Mouse (Mus musculus): ENCODE data around the gene Card10.
"Not testable (repeated sequence)": the region's sequence is repeated elsewhere in the genome, so short reads cannot be mapped to it uniquely, and the experiment has no call there.

Card10 gene

GRCm38 (mm10) chr15:78802776-78803391 is at the start of gene Card10:
Card10 (minus strand) TSS chr15:78803042.
- in situ Hi-C loops (cut with MboI, MseI), result no loop called here

- in situ Hi-C loops (cut with MboI, MseI), result loop anchor here in 1 of 2 experiments (10.0 kb wide), 1 partner anchor 987 kb away; no protein-coding TSS in a partner anchor
Measured at GRCm38 (mm10) chr15:78851505-78852153, 48.8 kb upstream of the Card10 start.

GRCm38 (mm10) chr15:78850944-78851343 is 48.1 kb upstream of the Card10 start:
- in situ Hi-C loops (cut with MboI, MseI), result loop anchor here in 1 of 2 experiments (10.0 kb wide), 1 partner anchor 986 kb away; no protein-coding TSS in a partner anchor

- in situ Hi-C loops (cut with MboI, MseI), result loop anchor here in 1 of 2 experiments (10.0 kb wide), 1 partner anchor 985 kb away; no protein-coding TSS in a partner anchor
Measured at GRCm38 (mm10) chr15:78850059-78850824, 47.4 kb upstream of the Card10 start.

GRCm38 (mm10) chr15:78849485-78849884 is 46.6 kb upstream of the Card10 start:
- in situ Hi-C loops (cut with MboI, MseI), result no loop called here

- in situ Hi-C loops (cut with MboI, MseI), result no loop called here
Measured at GRCm38 (mm10) chr15:78848467-78848866, 45.6 kb upstream of the Card10 start.

GRCm38 (mm10) chr15:78846805-78847204 is 44.0 kb upstream of the Card10 start:
- in situ Hi-C loops (cut with MboI, MseI), result not testable (repeated sequence)

- in situ Hi-C loops (cut with MboI, MseI), result no loop called here
Measured at GRCm38 (mm10) chr15:78846352-78846751, 43.5 kb upstream of the Card10 start.

GRCm38 (mm10) chr15:78845867-78846266 is 43.0 kb upstream of the Card10 start:
- in situ Hi-C loops (cut with MboI, MseI), result no loop called here

GRCm38 (mm10) chr15:78845321-78845720 is 42.5 kb upstream of the Card10 start:
- in situ Hi-C loops (cut with MboI, MseI), result no loop called here

GRCm38 (mm10) chr15:78844791-78845190 is 41.9 kb upstream of the Card10 start:
- in situ Hi-C loops (cut with MboI, MseI), result no loop called here

- in situ Hi-C loops (cut with MboI, MseI), result no loop called here
Measured at GRCm38 (mm10) chr15:78843581-78844469, 41.0 kb upstream of the Card10 start.

- in situ Hi-C loops (cut with MboI, MseI), result no loop called here
Measured at GRCm38 (mm10) chr15:78842371-78843163, 39.7 kb upstream of the Card10 start, which contains the start of gene Cdc42ep1. Cdc42ep1 (plus strand) TSS chr15:78842624.

GRCm38 (mm10) chr15:78841161-78841790 is 38.4 kb upstream of the Card10 start:
- in situ Hi-C loops (cut with MboI, MseI), result no loop called here

- in situ Hi-C loops (cut with MboI, MseI), result no loop called here
Measured at GRCm38 (mm10) chr15:78840751-78841150, 37.9 kb upstream of the Card10 start.

GRCm38 (mm10) chr15:78840241-78840640 is 37.4 kb upstream of the Card10 start:
- in situ Hi-C loops (cut with MboI, MseI), result no loop called here

- in situ Hi-C loops (cut with MboI, MseI), result no loop called here
Measured at GRCm38 (mm10) chr15:78839744-78840143, 36.9 kb upstream of the Card10 start.

- in situ Hi-C loops (cut with MboI, MseI), result no loop called here
Measured at GRCm38 (mm10) chr15:78836086-78836621, 33.3 kb upstream of the Card10 start.

Measured in T-helper 17 cell (primary cell).